Mouse (Mus musculus) midbrain, embryonic 13.5 days (tissue): Measurements from ENCODE around the gene Rgma. TPM values are rescaled to one million over a fixed set of nuclear protein-coding genes. Genes with fewer than 3 reads are reported as not detected.

ENCODE experiments used
- ATAC-seq: fragments of 200-750 bp; cut with Nextera tagmentation; 2 replicates; pipeline ENCODE4 v1.8.0; 2017; ENCODE audit warnings: mild to moderate bottlenecking, moderate TSS enrichment, moderate library complexity
- H3K27ac ChIP-seq: fragments of 300-500 bp; sonication (generic); 2 replicates; pipeline ENCODE4 v1.5.1; 2015; ENCODE audit warnings: inconsistent platforms, mild to moderate bottlenecking, moderate library complexity
- H3K27me3 ChIP-seq: fragments of 300-500 bp; sonication (generic); 2 replicates; pipeline ENCODE4 v1.6.1; 2015; ENCODE audit warnings: mild to moderate bottlenecking, inconsistent platforms
- H3K36me3 ChIP-seq: fragments of 300-500 bp; sonication (generic); 2 replicates; pipeline ENCODE4 v1.6.1; 2015; ENCODE audit warnings: mild to moderate bottlenecking, inconsistent platforms
- H3K4me1 ChIP-seq: fragments of 300-500 bp; sonication (generic); replicated peaks from 2 replicates; pipeline ENCODE4 v1.6.1; 2015; ENCODE audit warnings: inconsistent platforms
- H3K4me2 ChIP-seq: fragments of 300-500 bp; sonication (generic); replicated peaks from 2 replicates; pipeline ENCODE4 v1.6.1; 2015; ENCODE audit warnings: moderate library complexity, mild to moderate bottlenecking, inconsistent platforms
- H3K4me3 ChIP-seq: fragments of 300-500 bp; sonication (generic); replicated peaks from 2 replicates; pipeline ENCODE4 v1.5.1; 2015; ENCODE audit warnings: mild to moderate bottlenecking, inconsistent platforms
- H3K9ac ChIP-seq: fragments of 300-500 bp; sonication (generic); replicated peaks from 2 replicates; pipeline ENCODE4 v1.6.1; 2015; ENCODE audit warnings: mild to moderate bottlenecking, inconsistent platforms
- H3K9me3 ChIP-seq: fragments of 300-500 bp; sonication (generic); 2 replicates; pipeline ENCODE4 v1.6.1; 2016; ENCODE audit warnings: mild to moderate bottlenecking, inconsistent platforms
- WGBS: fragments of 180-500 bp; shearing (Covaris S2); methylation state at CpG from one replicate; pipeline ENCODE4 v1.1.7; 2015; 5-methylcytosine and 5-hydroxymethylcytosine counted together
- polyA plus RNA-seq: library from polyadenylated mRNA; unstranded; fragments of >200 nt; fragmentation: Nextera tagmentation; extraction: Ambion mirVana; gene quantifications from 2 replicates; pipeline ENCODE4 v1.2.1, GENCODE M21; 2015

The Rgma gene
- polyA plus RNA-seq, 1 experiment from 2014 or later = 50.3 TPM

DNA sequence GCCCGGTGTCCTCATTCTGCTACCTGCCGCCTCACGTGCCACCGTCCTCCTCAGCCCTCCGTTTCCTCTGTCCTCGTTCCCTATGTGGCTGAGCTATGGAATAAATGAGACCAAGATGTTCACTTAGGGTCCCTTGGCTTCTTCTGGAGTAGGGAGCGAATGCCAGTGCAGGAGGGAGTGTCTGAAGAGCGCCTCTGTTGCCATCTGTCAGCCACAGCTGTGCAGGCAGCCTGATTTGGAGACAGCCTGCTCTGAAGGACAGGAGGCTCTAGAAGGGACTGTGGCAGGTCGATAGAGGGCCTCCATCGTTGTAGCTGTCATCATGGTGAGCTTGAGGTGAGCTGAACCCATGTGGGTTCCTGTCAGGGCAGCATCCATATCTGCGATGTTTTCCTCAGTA is 30.2 kb downstream of the Rgma start:
- H3K27ac ChIP-seq = no peak overlapping the region
- ATAC-seq = no peak
- no peaks in the 10 kb centered on the region for H3K9me3 ChIP-seq
- WGBS = 91% methylated on average over 11 of the region's 11 CpGs
- no peak overlapping the region for H3K9ac ChIP-seq
- H3K36me3 ChIP-seq = peaks cover 55% of the 10 kb centered on the region
- H3K27me3 ChIP-seq = no peaks in the 10 kb centered on the region
- no peak overlapping the region for H3K4me2 ChIP-seq
- peaks cover 42% of the 10 kb centered on the region for H3K4me1 ChIP-seq
- H3K4me3 ChIP-seq = no peak overlapping the region

DNA sequence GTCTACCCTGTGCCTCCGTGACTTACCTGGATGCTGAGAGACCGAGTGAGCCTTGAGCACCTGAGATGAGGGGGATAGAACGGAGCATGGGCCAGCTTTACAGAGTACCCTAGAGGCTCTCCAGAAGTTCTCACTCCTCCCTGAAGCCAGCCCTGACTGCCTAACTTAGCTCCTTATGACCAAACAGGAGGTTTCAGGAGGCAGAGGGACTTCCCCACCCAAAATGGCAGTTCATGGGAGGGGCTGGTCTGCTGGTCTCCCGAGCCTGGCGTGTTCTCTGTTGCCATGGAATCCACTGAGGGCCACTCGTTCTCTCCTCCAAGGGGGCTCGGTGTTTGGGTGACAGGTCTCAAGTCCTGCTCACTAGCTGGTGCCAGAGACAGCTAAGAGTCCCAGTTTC is 36.2 kb downstream of the Rgma start:
- Histone ChIP-seq H3K27me3 (no peaks in the 10 kb centered on the region), H3K4me2 (no peak overlapping the region), H3K36me3 (peaks cover 84% of the 10 kb centered on the region), H3K9ac (no peak overlapping the region), H3K9me3 (no peaks in the 10 kb centered on the region), H3K4me1 (peaks cover 43% of the 10 kb centered on the region), H3K27ac (peak overlapping the region; percentile 57; the same call in 1 of the 2 replicates), H3K4me3 (no peak overlapping the region)
- 57% methylated on average over 7 of the region's 7 CpGs for WGBS
- ATAC-seq = no peak

DNA sequence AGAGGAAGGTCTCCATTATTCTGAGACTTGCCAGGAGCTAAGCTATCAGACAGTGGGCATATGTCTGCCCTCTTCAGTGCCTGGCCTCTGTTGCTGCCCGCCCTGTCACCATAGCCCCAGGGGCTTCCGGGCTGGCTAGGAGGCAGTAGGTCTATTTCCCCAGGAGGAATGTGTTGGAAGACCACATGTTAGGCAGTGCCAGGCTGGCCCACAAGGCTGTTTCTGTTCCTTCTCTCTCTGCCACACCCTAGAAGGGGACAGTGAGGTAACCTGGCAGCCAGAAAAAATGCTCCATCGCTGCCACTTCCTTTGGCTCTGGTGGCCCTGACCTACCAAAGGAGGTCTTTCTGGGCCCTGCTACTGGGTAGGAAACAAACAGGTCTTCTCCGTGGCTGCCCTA is 36.7 kb downstream of the Rgma start:
- 0 out of 2 replicates have a peak, but pooled peaks have one; percentile 5 for ATAC-seq
- Histone ChIP-seq H3K4me1 (peaks cover 43% of the 10 kb centered on the region), H3K4me2 (no peak overlapping the region), H3K27me3 (no peaks in the 10 kb centered on the region), H3K4me3 (no peak overlapping the region), H3K9me3 (no peaks in the 10 kb centered on the region), H3K36me3 (peaks cover 82% of the 10 kb centered on the region), H3K9ac (no peak overlapping the region), H3K27ac (peak overlapping the region; percentile 57)
- 80% methylated on average over 4 of the region's 4 CpGs for WGBS

DNA sequence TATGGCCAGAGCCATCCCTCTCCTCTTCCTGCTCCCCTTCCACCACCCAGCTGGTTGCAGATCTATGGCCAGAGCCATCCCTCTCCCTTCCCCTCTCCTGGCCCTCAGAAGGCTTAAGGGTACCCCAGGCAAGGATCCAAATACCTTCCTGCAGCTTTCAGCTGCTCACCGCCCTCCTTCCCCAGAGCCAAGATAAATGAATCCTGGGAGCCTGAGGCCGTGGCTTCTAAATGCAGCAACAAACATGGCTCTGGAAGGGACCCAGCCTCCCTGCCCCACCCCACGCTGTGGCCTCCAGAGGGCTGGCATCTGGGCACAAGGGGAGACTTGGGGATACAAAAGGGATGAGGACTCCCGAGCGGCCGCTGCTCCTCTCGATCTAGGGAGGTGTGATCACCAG is 37.1 kb downstream of the Rgma start:
- Histone ChIP-seq H3K27ac (peak overlapping the region; percentile 57), H3K4me2 (no peak overlapping the region), H3K4me1 (peaks cover 46% of the 10 kb centered on the region), H3K27me3 (no peaks in the 10 kb centered on the region), H3K9ac (peak overlapping the region; percentile 32; the same call in 1 of the 2 replicates), H3K9me3 (no peaks in the 10 kb centered on the region), H3K36me3 (peaks cover 82% of the 10 kb centered on the region), H3K4me3 (no peak overlapping the region)
- WGBS = 79% methylated on average over 7 of the region's 7 CpGs
- ATAC-seq = peak; percentile 19; the same call in 1 of the 2 replicates

DNA sequence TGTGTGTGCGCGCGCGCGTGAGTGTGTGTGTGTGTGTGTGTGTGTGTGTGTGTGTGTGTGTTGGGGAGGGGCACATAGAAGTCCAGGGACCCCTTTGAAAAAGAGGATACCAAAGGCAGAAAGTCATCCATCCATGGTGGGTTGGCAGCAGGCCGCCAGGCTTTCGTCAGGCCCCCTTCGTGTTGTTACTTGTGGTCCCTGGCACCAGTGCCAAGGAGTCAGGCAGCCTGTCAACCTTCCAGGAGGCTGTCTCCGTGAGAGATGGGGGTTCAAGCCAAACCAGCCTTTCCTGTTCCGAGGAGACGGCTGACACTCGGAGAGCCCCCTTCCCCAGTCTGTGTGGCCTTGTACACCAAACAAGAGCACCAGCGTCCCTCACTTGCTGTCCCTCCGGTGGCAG is 38.9 kb downstream of the Rgma start:
- Histone ChIP-seq H3K4me1 (peaks cover 63% of the 10 kb centered on the region), H3K27ac (no peak overlapping the region), H3K4me2 (no peak overlapping the region), H3K9ac (no peak overlapping the region), H3K27me3 (no peaks in the 10 kb centered on the region), H3K4me3 (no peak overlapping the region), H3K36me3 (peaks cover 93% of the 10 kb centered on the region), H3K9me3 (no peaks in the 10 kb centered on the region)
- WGBS = 81% methylated on average over 9 of the region's 14 CpGs
- ATAC-seq = no peak

DNA sequence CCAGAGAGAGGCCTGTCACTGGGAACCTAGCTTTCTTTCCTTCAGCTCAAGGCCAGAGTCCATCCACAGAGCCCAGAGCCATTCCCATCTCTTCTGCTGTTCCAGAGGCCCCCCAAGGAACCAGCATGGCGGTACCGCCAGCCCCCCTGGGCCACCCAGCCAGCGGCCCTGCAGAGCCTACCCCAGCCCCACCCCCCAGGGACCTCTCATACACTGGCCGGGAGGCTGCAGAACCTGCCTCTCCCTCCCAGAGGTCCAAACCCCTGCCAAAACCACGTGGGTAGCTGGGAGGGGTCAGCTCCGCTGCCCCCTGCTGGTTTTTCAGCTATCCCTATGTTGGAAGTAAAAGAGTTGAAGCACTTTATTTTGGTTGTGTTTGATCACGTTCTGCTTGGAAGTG is 44.1 kb downstream of the Rgma start:
- 0 out of 2 replicates have a peak, but pooled peaks have one; percentile 12 for ATAC-seq
- H3K36me3 ChIP-seq = peaks cover 58% of the 10 kb centered on the region

DNA sequence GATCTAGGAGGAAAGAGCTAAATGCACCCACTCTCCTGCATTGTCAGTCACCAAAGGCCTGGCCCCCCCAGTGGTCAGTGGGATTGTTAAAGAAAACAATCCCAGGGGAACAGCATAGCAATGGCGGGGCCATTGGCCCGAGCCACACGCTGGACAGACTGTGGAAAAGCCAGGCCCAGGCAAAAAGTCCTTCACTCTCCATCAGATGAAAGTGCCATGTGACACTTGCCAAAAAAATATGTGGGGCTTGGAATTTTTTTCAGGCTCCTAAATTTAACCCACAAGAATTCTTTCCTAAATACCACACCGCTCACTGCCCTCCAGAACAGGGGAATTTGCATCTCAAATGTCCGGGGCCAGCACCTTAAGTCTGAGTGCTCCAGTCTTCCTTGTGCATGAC is 45.5 kb downstream of the Rgma start:
- peaks cover 45% of the 10 kb centered on the region for H3K36me3 ChIP-seq
- no peaks in the 10 kb centered on the region for H3K9me3 ChIP-seq
- no peaks in the 10 kb centered on the region for H3K27me3 ChIP-seq
- peak overlapping the region; percentile 70 for H3K27ac ChIP-seq
- no peak for ATAC-seq
- peaks cover 76% of the 10 kb centered on the region for H3K4me1 ChIP-seq
- H3K4me2 ChIP-seq = no peak overlapping the region
- 35% methylated on average over 5 of the region's 5 CpGs for WGBS
- no peak overlapping the region for H3K4me3 ChIP-seq
- 0 out of 2 replicates have a peak overlapping the region, but pooled peaks have one; percentile 5 for H3K9ac ChIP-seq

More for the DNA sequence above, 44.1 kb downstream of the Rgma start:
- 34% methylated on average over 7 of the region's 7 CpGs for WGBS
- no peak overlapping the region for H3K9ac ChIP-seq
- no peaks in the 10 kb centered on the region for H3K9me3 ChIP-seq
- no peak overlapping the region for H3K4me3 ChIP-seq
- H3K4me2 ChIP-seq = no peak overlapping the region
- peaks cover 73% of the 10 kb centered on the region for H3K4me1 ChIP-seq
- no peaks in the 10 kb centered on the region for H3K27me3 ChIP-seq
- peak overlapping the region; percentile 70 for H3K27ac ChIP-seq

DNA sequence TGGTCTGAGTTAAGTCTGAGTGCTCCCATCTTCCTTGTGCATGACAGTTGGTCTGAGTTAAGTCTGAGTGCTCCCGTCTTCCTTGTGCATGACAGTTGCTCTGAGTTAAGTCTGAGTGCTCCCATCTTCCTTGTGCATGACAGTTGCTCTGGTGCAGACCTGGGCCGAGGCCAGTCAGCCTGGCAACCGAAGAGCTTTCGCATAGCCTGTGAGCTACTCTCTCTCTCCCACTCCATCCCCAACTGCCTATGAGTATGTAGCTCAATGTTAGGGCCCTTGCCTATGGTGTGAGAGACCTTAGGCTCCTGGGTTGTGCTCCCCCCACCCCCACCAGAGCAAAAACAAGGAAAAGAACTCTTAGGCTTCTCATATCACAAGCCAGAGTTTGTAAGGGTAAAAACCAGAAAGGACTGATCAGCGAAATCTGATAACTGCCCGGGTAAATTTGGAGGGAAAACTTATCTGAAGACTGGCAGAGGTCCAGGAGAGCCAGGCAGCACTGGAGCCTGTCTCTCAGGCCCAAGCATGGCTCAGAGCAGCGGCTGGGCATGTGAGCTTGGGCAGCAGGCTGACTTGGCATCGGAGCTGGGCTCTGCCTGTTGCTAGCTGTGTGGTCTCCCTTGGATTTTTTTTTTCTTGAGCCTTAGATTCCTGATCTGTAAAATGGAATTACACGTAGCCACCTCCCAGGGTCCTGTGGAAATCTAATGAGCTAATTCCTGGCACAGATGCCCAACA is 46.1 kb downstream of the Rgma start:
- Histone ChIP-seq H3K9ac (no peak overlapping the region), H3K9me3 (no peaks in the 10 kb centered on the region), H3K27me3 (no peaks in the 10 kb centered on the region), H3K4me3 (no peak overlapping the region), H3K4me1 (peaks cover 76% of the 10 kb centered on the region), H3K4me2 (no peak overlapping the region), H3K27ac (peak overlapping the region; percentile 70), H3K36me3 (peaks cover 39% of the 10 kb centered on the region)
- 62% methylated on average over 9 of the region's 9 CpGs for WGBS
- 0 out of 2 replicates have a peak, but pooled peaks have one; percentile 17 for ATAC-seq

DNA sequence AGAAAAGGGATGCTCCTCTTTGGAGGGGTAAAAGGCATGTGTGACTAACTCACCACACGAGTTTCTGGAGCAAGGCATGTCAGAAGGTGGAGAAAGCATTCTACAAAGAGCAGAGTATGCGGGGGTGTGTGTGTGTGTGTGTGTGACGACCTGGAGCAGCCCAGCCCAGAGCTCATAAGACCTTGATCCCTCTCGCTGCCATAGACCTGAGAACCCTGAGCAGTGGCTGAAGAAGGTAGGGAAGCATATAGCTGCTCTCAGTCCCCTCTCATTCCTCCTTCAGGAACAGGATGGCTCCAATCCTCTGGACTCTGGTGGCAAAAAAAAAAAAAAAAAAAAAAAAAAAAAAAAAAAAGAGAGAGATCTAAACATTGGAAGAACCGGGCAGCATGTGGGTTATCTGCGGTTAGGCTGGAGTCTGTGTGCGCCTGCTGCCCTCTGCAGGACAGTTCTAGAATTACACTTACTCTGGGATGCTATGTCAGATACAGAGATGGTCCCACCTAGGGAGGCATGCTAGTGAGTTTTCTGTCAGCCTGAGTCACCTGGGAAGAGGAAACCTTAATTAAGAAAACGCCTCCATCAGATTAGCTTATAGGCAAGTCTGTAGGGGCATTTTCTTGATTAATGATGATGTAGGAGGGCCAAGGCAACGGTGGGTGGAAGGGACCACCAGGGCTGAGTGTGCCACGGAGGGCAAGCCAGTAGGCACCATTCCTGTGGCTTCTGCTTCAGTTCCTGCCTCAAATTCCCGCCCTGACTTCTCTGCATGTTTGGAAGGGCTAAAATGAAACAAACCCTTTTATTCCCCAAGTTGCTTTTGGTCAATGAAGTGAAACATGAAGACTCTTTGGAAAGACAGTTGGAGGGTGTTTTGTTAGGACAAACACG is 47.2 kb downstream of the Rgma start:
- peak; percentile 27; the same call in 1 of the 2 replicates for ATAC-seq
- H3K9me3 ChIP-seq = no peaks in the 10 kb centered on the region
- H3K4me3 ChIP-seq = no peak overlapping the region
- peaks cover 40% of the 10 kb centered on the region for H3K36me3 ChIP-seq
- H3K4me1 ChIP-seq = peaks cover 73% of the 10 kb centered on the region
- H3K4me2 ChIP-seq = no peak overlapping the region
- H3K9ac ChIP-seq = no peak overlapping the region
- no peaks in the 10 kb centered on the region for H3K27me3 ChIP-seq
- 27% methylated on average over 12 of the region's 12 CpGs for WGBS
- H3K27ac ChIP-seq = peak overlapping the region; percentile 70

DNA sequence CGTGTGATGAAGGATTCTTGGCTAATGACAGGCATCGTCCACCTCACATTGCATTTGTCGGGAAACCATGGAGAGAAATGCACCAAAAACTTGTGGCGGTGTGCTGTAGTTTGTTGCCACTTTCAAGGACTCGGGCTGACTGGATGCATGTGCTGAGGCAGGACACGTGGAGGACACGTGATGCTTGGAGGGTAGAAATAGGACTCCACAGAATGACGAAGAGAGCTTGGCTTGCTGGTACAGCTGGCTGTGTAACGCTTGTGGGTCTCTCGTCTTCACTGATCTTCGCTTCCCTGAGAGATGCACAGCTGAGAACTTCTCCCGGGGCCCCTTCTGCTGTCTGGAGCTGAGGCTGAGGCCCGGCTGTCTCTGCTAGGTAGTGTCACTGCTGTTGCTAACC is 47.9 kb downstream of the Rgma start:
- no peak overlapping the region for H3K9ac ChIP-seq
- H3K4me3 ChIP-seq = no peak overlapping the region
- no peak overlapping the region for H3K4me2 ChIP-seq
- peak overlapping the region; percentile 57 for H3K27ac ChIP-seq
- no peaks in the 10 kb centered on the region for H3K9me3 ChIP-seq
- H3K36me3 ChIP-seq = peaks cover 40% of the 10 kb centered on the region
- ATAC-seq = no peak
- no peaks in the 10 kb centered on the region for H3K27me3 ChIP-seq
- 78% methylated on average over 13 of the region's 13 CpGs for WGBS
- H3K4me1 ChIP-seq = peaks cover 65% of the 10 kb centered on the region

DNA sequence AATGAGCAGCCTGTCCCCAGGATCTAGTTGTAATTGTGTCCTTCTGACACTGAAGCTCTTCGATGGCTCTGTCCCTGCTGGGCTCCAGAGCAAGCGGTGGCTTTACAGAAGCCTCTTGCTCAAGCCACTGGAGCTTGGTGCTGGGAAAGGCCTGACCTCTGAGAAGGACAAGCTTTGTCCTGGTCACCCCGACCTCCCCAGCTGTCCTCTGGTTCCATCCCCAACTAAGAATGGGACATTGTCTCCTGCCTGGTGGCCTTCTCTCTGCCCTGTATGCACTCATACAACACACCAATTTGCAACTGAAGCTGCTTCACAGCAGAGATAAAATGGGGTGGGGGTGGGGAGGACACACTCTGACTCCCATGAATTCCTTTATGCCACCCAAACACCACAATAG is 48.9 kb downstream of the Rgma start:
- Histone ChIP-seq H3K4me3 (no peak overlapping the region), H3K9ac (0 out of 2 replicates have a peak overlapping the region, but pooled peaks have one; percentile 36), H3K9me3 (no peaks in the 10 kb centered on the region), H3K36me3 (peaks cover 40% of the 10 kb centered on the region), H3K4me2 (no peak overlapping the region), H3K27ac (peak overlapping the region; percentile 57), H3K4me1 (peaks cover 55% of the 10 kb centered on the region), H3K27me3 (no peaks in the 10 kb centered on the region)
- WGBS = 20% methylated on average over 3 of the region's 3 CpGs
- ATAC-seq = no peak

DNA sequence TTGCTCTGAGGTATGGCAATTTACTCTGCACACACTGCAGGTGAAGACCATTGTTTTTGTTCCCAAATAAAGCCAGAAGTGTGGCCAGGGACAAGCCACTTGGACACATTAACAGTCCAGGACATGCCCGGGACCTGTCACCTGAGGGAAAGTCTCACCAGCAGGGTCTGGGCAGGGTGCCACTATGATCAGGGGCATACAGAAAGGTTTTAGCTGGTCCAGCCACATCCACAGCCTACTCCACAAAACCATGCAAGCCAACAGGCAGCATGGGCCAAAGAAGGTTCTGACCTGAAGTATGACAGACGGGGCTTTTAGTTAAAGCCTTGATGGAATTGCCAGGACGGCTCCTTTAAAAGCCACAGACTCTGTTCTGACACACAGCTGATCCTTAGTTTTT is 49.4 kb downstream of the Rgma start:
- Histone ChIP-seq H3K4me1 (peaks cover 50% of the 10 kb centered on the region), H3K4me3 (no peak overlapping the region), H3K9me3 (no peaks in the 10 kb centered on the region), H3K27ac (peak overlapping the region; percentile 57; the same call in 1 of the 2 replicates), H3K9ac (no peak overlapping the region), H3K4me2 (no peak overlapping the region), H3K27me3 (no peaks in the 10 kb centered on the region), H3K36me3 (peaks cover 40% of the 10 kb centered on the region)
- ATAC-seq = no peak
- 56% methylated on average over 3 of the region's 3 CpGs for WGBS
